Mouse (Mus musculus) bone marrow, adult 2 months (tissue): ENCODE measurements around the gene Lbhd1.

Source experiments
- CTCF ChIP-seq: fragments of 200-500 bp; IDR thresholded peaks from 2 replicates; pipeline ENCODE4 v1.5.1; 2011; ENCODE audit warnings: low read length, control low read depth; ENCODE audit not compliant: control insufficient read depth, insufficient read depth
- POLR2A ChIP-seq: fragments of 200-500 bp; IDR thresholded peaks from 2 replicates; pipeline ENCODE4 v1.6.1; 2011; ENCODE audit warnings: low read depth, mild to moderate bottlenecking, control low read depth, low read length, borderline replicate concordance; ENCODE audit not compliant: control insufficient read depth

- TF ChIP-seq CTCF: no peak
- TF ChIP-seq POLR2A: no peak
Observed at GRCm38 (mm10) chr19:8911810-8912209, 28.3 kb downstream of the Lbhd1 start.
